Mouse (Mus musculus): Measurements from ENCODE around the gene 1700020A23Rik. TPM values are rescaled to one million over a fixed set of nuclear protein-coding genes. Genes with fewer than 3 reads are reported as not detected.

The 1700020A23Rik gene
- polyA plus RNA-seq, 1 experiment from 2014 or later = not detected

Other genes with a start within 250 kb of the 1700020A23Rik start
- 538 and 617 TPM in 2 replicates for gene Snrpb, start 225.9 kb upstream of the 1700020A23Rik start, polyA plus RNA-seq (2015; fragmentation: Nextera tagmentation; extraction: Ambion mirVana)
- gene Tmc2, start 210.1 kb upstream of the 1700020A23Rik start, polyA plus RNA-seq (2015; fragmentation: Nextera tagmentation; extraction: Ambion mirVana) = not detected in 2 replicates
- 300 and 333 TPM in 2 replicates for gene Nop56, start 130.8 kb upstream of the 1700020A23Rik start, polyA plus RNA-seq (2015; fragmentation: Nextera tagmentation; extraction: Ambion mirVana)
- 151 and 158 TPM in 2 replicates for gene Idh3b, start 120.7 kb upstream of the 1700020A23Rik start, polyA plus RNA-seq (2015; fragmentation: Nextera tagmentation; extraction: Ambion mirVana)
- gene Ebf4, start 110.1 kb upstream of the 1700020A23Rik start, polyA plus RNA-seq (2015; fragmentation: Nextera tagmentation; extraction: Ambion mirVana) = 3.9 and 4.8 TPM in 2 replicates
- 110 and 133 TPM in 2 replicates for gene Cpxm1, start 7.7 kb upstream of the 1700020A23Rik start, polyA plus RNA-seq (2015; fragmentation: Nextera tagmentation; extraction: Ambion mirVana)
- gene Gm28372, start within 50 bp of the 1700020A23Rik start, polyA plus RNA-seq (2015; fragmentation: Nextera tagmentation; extraction: Ambion mirVana) = 0.32 TPM in 1 of 2 replicates, not detected in the other
- 0.32 TPM in 1 of 2 replicates, not detected in the other for gene Tmem239, start 1.2 kb downstream of the 1700020A23Rik start, polyA plus RNA-seq (2015; fragmentation: Nextera tagmentation; extraction: Ambion mirVana)
- gene Vps16, start 19.1 kb downstream of the 1700020A23Rik start, polyA plus RNA-seq (2015; fragmentation: Nextera tagmentation; extraction: Ambion mirVana) = 105 and 108 TPM in 2 replicates
- gene Pced1a, start 19.4 kb downstream of the 1700020A23Rik start, polyA plus RNA-seq (2015; fragmentation: Nextera tagmentation; extraction: Ambion mirVana) = 15.5 and 16.3 TPM in 2 replicates
- 113 and 114 TPM in 2 replicates for gene Ptpra, start 45.0 kb downstream of the 1700020A23Rik start, polyA plus RNA-seq (2015; fragmentation: Nextera tagmentation; extraction: Ambion mirVana)
- 76.0 and 89.4 TPM in 2 replicates for gene Mrps26, start 158.5 kb downstream of the 1700020A23Rik start, polyA plus RNA-seq (2015; fragmentation: Nextera tagmentation; extraction: Ambion mirVana)
- gene Oxt, start 170.9 kb downstream of the 1700020A23Rik start, polyA plus RNA-seq (2015; fragmentation: Nextera tagmentation; extraction: Ambion mirVana) = not detected in 2 replicates
- not detected in 2 replicates for gene Avp, start 177.3 kb downstream of the 1700020A23Rik start, polyA plus RNA-seq (2015; fragmentation: Nextera tagmentation; extraction: Ambion mirVana)
- gene Fastkd5, start 224.8 kb downstream of the 1700020A23Rik start, polyA plus RNA-seq (2015; fragmentation: Nextera tagmentation; extraction: Ambion mirVana) = 14.7 and 16.2 TPM in 2 replicates
- 13.2 and 14.2 TPM in 2 replicates for gene Ubox5, start 224.8 kb downstream of the 1700020A23Rik start, polyA plus RNA-seq (2015; fragmentation: Nextera tagmentation; extraction: Ambion mirVana)
- gene Lzts3, start 237.5 kb downstream of the 1700020A23Rik start, polyA plus RNA-seq (2015; fragmentation: Nextera tagmentation; extraction: Ambion mirVana) = 4.5 and 5.1 TPM in 2 replicates

Data from embryonic facial prominence, embryonic 13.5 days (tissue).